Mouse (Mus musculus) olfactory bulb, adult 2 months (tissue): ENCODE measurements around the gene Tmcc2. TPM values are rescaled to one million over a fixed set of nuclear protein-coding genes. Genes with fewer than 3 reads are reported as not detected.
A peak's percentile ranks its signal among the peaks of the same experiment; 100 is the strongest.

ENCODE experiments used
- H3K27ac ChIP-seq: fragments of 200-500 bp; 2 replicates; pipeline ENCODE4 v1.5.1; 2012; ENCODE audit warnings: low read depth, low read length; ENCODE audit not compliant: insufficient read depth
- H3K4me1 ChIP-seq: fragments of 200-500 bp; 2 replicates; pipeline ENCODE4 v1.6.1; 2012; ENCODE audit warnings: low read length; ENCODE audit not compliant: control insufficient read depth, insufficient read depth
- H3K4me3 ChIP-seq: fragments of 200-500 bp; 2 replicates; pipeline ENCODE4 v1.5.1; 2012; ENCODE audit warnings: mild to moderate bottlenecking, low read depth, low read length, moderate library complexity; ENCODE audit not compliant: insufficient read depth
- CTCF ChIP-seq: fragments of 200-500 bp; IDR thresholded peaks from 2 replicates; pipeline ENCODE4 v1.5.1; 2012; ENCODE audit warnings: low read depth, mild to moderate bottlenecking, low read length, moderate library complexity; ENCODE audit not compliant: insufficient read depth
- POLR2A ChIP-seq: fragments of 200-500 bp; IDR thresholded peaks from 2 replicates; pipeline ENCODE4 v1.6.1; 2012; ENCODE audit warnings: mild to moderate bottlenecking, low read depth, low read length, moderate library complexity; ENCODE audit not compliant: insufficient read depth
- WGBS: fragments of 180-500 bp; shearing (Covaris S2); methylation state at CpG from one replicate; pipeline ENCODE4 v1.1.7; 2018; 5-methylcytosine and 5-hydroxymethylcytosine counted together
- polyA plus RNA-seq: library from polyadenylated mRNA; stranded (reverse); fragments of >200 nt; gene quantifications from 2 replicates; pipeline ENCODE4 v1.2.4, GENCODE M21; 2012; ENCODE audit warnings: low replicate concordance; ENCODE audit not compliant: missing spikeins, insufficient read depth, insufficient read length

Tmcc2 gene
- polyA plus RNA-seq, 1 experiment, result not detected

GRCm38 (mm10) chr1:132315889-132316624 lies 75.0 kb downstream of the Tmcc2 start, which contains the start of gene Nuak2:
Nuak2 (plus strand) TSS chr1:132316126.
- H3K27ac ChIP-seq, result no peak within 1 kb of the TSS
- peaks cover 18% of the 10 kb centered on the region for H3K4me1 ChIP-seq
- H3K4me3 ChIP-seq, result peak within 1 kb of the TSS; percentile 48
- WGBS, result 4% methylated on average over 67 of the region's 67 CpGs
- TF ChIP-seq POLR2A (no peak), CTCF (no peak)

GRCm38 (mm10) chr1:132312703-132313102 lies 78.4 kb downstream of the Tmcc2 start:
- Histone ChIP-seq H3K4me3 (no peak overlapping the region), H3K27ac (no peak overlapping the region), H3K4me1 (peaks cover 8% of the 10 kb centered on the region)
- TF ChIP-seq CTCF (no peak), POLR2A (no peak)
- WGBS, result 65% methylated on average over 3 of the region's 3 CpGs

GRCm38 (mm10) chr1:132312043-132312442 lies 79.0 kb downstream of the Tmcc2 start:
- Histone ChIP-seq H3K4me3 (no peak overlapping the region), H3K27ac (no peak overlapping the region), H3K4me1 (peaks cover 8% of the 10 kb centered on the region)
- TF ChIP-seq POLR2A (no peak), CTCF (no peak)
- 54% methylated on average over 2 of the region's 2 CpGs for WGBS

GRCm38 (mm10) chr1:132311174-132311859 lies 79.8 kb downstream of the Tmcc2 start:
- peaks cover 7% of the 10 kb centered on the region for H3K4me1 ChIP-seq
- TF ChIP-seq POLR2A (no peak), CTCF (no peak)
- WGBS, result 92% methylated on average over 10 of the region's 10 CpGs
- no peak overlapping the region for H3K27ac ChIP-seq
- H3K4me3 ChIP-seq, result no peak overlapping the region

- H3K27ac ChIP-seq, result no peak overlapping the region
- H3K4me1 ChIP-seq, result peaks cover under 1% of the 10 kb centered on the region; the same call in 1 of the 2 replicates
- H3K4me3 ChIP-seq, result no peak overlapping the region
- no peak for TF ChIP-seq CTCF
- WGBS, result 78% methylated on average over 7 of the region's 7 CpGs
Observed at GRCm38 (mm10) chr1:132310754-132311153, 80.3 kb downstream of the Tmcc2 start.

- WGBS, result 91% methylated on average over 7 of the region's 7 CpGs
- no peak overlapping the region for H3K27ac ChIP-seq
- no peaks in the 10 kb centered on the region for H3K4me1 ChIP-seq
- TF ChIP-seq CTCF (no peak), POLR2A (no peak)
- no peak overlapping the region for H3K4me3 ChIP-seq
Observed at GRCm38 (mm10) chr1:132308674-132309073, 82.4 kb downstream of the Tmcc2 start.

- H3K4me3 ChIP-seq, result no peak overlapping the region
- WGBS, result 90% methylated on average over 6 of the region's 6 CpGs
- TF ChIP-seq CTCF, result no peak
- TF ChIP-seq POLR2A, result no peak
- H3K27ac ChIP-seq, result no peak overlapping the region
- H3K4me1 ChIP-seq, result no peaks in the 10 kb centered on the region
Observed at GRCm38 (mm10) chr1:132307962-132308361, 83.1 kb downstream of the Tmcc2 start.

- 47% methylated on average over 4 of the region's 4 CpGs for WGBS
- no peak for TF ChIP-seq CTCF
- TF ChIP-seq POLR2A, result no peak
- Histone ChIP-seq H3K4me1 (peaks cover 2% of the 10 kb centered on the region; the same call in 1 of the 2 replicates), H3K4me3 (no peak overlapping the region), H3K27ac (no peak overlapping the region)
Observed at GRCm38 (mm10) chr1:132306808-132307207, 84.3 kb downstream of the Tmcc2 start.

Other genes with a start within 250 kb of the Tmcc2 start
- gene Lemd1, start 199.8 kb downstream of the Tmcc2 start, polyA plus RNA-seq, result not detected in 2 replicates
- not detected in 2 replicates for gene AC124108.1, start 199.8 kb downstream of the Tmcc2 start, polyA plus RNA-seq
- gene Gm10188, start 161.5 kb downstream of the Tmcc2 start, polyA plus RNA-seq, result not detected in 2 replicates
- gene Klhdc8a, start 92.7 kb downstream of the Tmcc2 start, polyA plus RNA-seq, result not detected in 2 replicates
- gene Nuak2, start 75.2 kb downstream of the Tmcc2 start, polyA plus RNA-seq, result not detected in 2 replicates
- not detected in 2 replicates for gene Dstyk, start 26.3 kb upstream of the Tmcc2 start, polyA plus RNA-seq
- 138 TPM in 1 of 2 replicates, not detected in the other for gene Rbbp5, start 86.1 kb upstream of the Tmcc2 start, polyA plus RNA-seq
- not detected in 2 replicates for gene Tmem81, start 114.9 kb upstream of the Tmcc2 start, polyA plus RNA-seq
- gene Cntn2, start 152.0 kb upstream of the Tmcc2 start, polyA plus RNA-seq, result not detected in 2 replicates